Mouse (Mus musculus) A20 (cell line): Measurements from ENCODE around the gene Zfp169.

Experiments used
- DNase-seq: peaks from one replicate; pipeline ENCODE4 v3.0.0-alpha.2; 2011; ENCODE audit warnings: low read depth, low spot score

Zfp169 gene

GRCm38 (mm10) chr13:48513003-48513929 lies at the start of gene Zfp169, which contains the start of gene A830005F24Rik:
Gene Zfp169 (minus strand): TSS chr13:48513451.
Gene A830005F24Rik (plus strand): TSS chr13:48513570.
- DNase-seq = peak; percentile 92

- DNase-seq = no peak
These were observed 49.1 kb upstream of the Zfp169 start for GRCm38 (mm10) chr13:48562336-48562735.

- no peak for DNase-seq
These were observed 48.2 kb upstream of the Zfp169 start for GRCm38 (mm10) chr13:48561481-48561880.

GRCm38 (mm10) chr13:48555976-48556375 lies 42.7 kb upstream of the Zfp169 start:
- DNase-seq = no peak

GRCm38 (mm10) chr13:48554552-48554951 lies 41.3 kb upstream of the Zfp169 start:
- no peak for DNase-seq

GRCm38 (mm10) chr13:48553511-48553910 lies 40.3 kb upstream of the Zfp169 start:
- DNase-seq = no peak

- no peak for DNase-seq
These were observed 39.2 kb upstream of the Zfp169 start for GRCm38 (mm10) chr13:48552181-48553090.

- DNase-seq = no peak
These were observed 35.0 kb upstream of the Zfp169 start for GRCm38 (mm10) chr13:48548296-48548695.

- DNase-seq = no peak
These were observed 34.4 kb upstream of the Zfp169 start for GRCm38 (mm10) chr13:48547623-48548022.

- peak; percentile 99 for DNase-seq
These were observed 33.2 kb upstream of the Zfp169 start for GRCm38 (mm10) chr13:48546330-48546917.

GRCm38 (mm10) chr13:48545476-48546281 lies 32.4 kb upstream of the Zfp169 start:
- DNase-seq = peak; percentile 99

GRCm38 (mm10) chr13:48544867-48545266 lies 31.6 kb upstream of the Zfp169 start:
- no peak for DNase-seq

GRCm38 (mm10) chr13:48544391-48544790 lies 31.1 kb upstream of the Zfp169 start:
- no peak for DNase-seq

GRCm38 (mm10) chr13:48540488-48540887 lies 27.2 kb upstream of the Zfp169 start:
- no peak for DNase-seq

GRCm38 (mm10) chr13:48533441-48533840 lies 20.2 kb upstream of the Zfp169 start:
- DNase-seq = no peak

- DNase-seq = no peak
These were observed 18.2 kb upstream of the Zfp169 start for GRCm38 (mm10) chr13:48531448-48531847.

- DNase-seq = peak; percentile 40
These were observed 17.4 kb upstream of the Zfp169 start for GRCm38 (mm10) chr13:48530685-48531084.

- no peak for DNase-seq
These were observed 15.8 kb upstream of the Zfp169 start for GRCm38 (mm10) chr13:48529028-48529427.

- DNase-seq = peak; percentile 72
These were observed 15.0 kb upstream of the Zfp169 start for GRCm38 (mm10) chr13:48528123-48528871.

- DNase-seq = no peak
These were observed 12.5 kb upstream of the Zfp169 start for GRCm38 (mm10) chr13:48525745-48526144.
